Mouse (Mus musculus) forebrain, postnatal 0 days (tissue): Measurements from ENCODE around the gene Kcnc1. TPM values are rescaled to one million over a fixed set of nuclear protein-coding genes. Genes with fewer than 3 reads are reported as not detected.
A peak's percentile ranks its signal among the peaks of the same experiment; 100 is the strongest.

Source experiments
- ATAC-seq: fragments of 200-750 bp; cut with Nextera tagmentation; 2 replicates; pipeline ENCODE4 v1.8.0; 2017; ENCODE audit warnings: mild to moderate bottlenecking, moderate library complexity
- DNase-seq: peaks from one replicate; pipeline ENCODE4 v3.0.0-alpha.2; 2015
- H3K27ac ChIP-seq: fragments of 300-500 bp; sonication (generic); 2 replicates; pipeline ENCODE4 v1.5.1; 2014; ENCODE audit warnings: low read depth, mild to moderate bottlenecking, antibody characterized with exemption, low read length, moderate library complexity, mixed read lengths
- H3K27me3 ChIP-seq: fragments of 300-500 bp; sonication (generic); 2 replicates; pipeline ENCODE4 v1.6.1; 2014; ENCODE audit warnings: mild to moderate bottlenecking, low read length, mixed read lengths; ENCODE audit not compliant: insufficient read depth
- H3K36me3 ChIP-seq: fragments of 300-500 bp; sonication (generic); 2 replicates; pipeline ENCODE4 v1.6.1; 2014; ENCODE audit warnings: mild to moderate bottlenecking, moderate library complexity; ENCODE audit not compliant: insufficient read depth
- H3K4me1 ChIP-seq: fragments of 300-500 bp; sonication (generic); 2 replicates; pipeline ENCODE4 v1.6.1; 2014; ENCODE audit warnings: antibody characterized with exemption; ENCODE audit not compliant: insufficient read depth
- H3K4me2 ChIP-seq: fragments of 300-500 bp; sonication (generic); 2 replicates; pipeline ENCODE4 v1.6.1; 2014; ENCODE audit warnings: low read depth, mild to moderate bottlenecking, moderate library complexity
- H3K4me3 ChIP-seq: fragments of 300-500 bp; sonication (generic); 2 replicates; pipeline ENCODE4 v1.5.1; 2014; ENCODE audit warnings: low read depth, low read length, mixed read lengths
- H3K9ac ChIP-seq: fragments of 300-500 bp; sonication (generic); 2 replicates; pipeline ENCODE4 v1.6.1; 2014; ENCODE audit warnings: mild to moderate bottlenecking
- H3K9me3 ChIP-seq: fragments of 300-500 bp; sonication (generic); 2 replicates; pipeline ENCODE4 v1.6.1; 2016; ENCODE audit warnings: low read length
- CTCF ChIP-seq: sonication (generic); IDR thresholded peaks from 2 replicates; pipeline ENCODE4 v1.5.1; 2016; ENCODE audit warnings: antibody characterized with exemption, control low read depth, low read depth
- WGBS: fragments of 180-500 bp; shearing (Covaris S2); extraction: QIAGEN DNeasy Blood & Tissue Kit; methylation state at CpG from one replicate; pipeline ENCODE4 v1.1.7; 2014; 5-methylcytosine and 5-hydroxymethylcytosine counted together
- polyA plus RNA-seq: library from polyadenylated mRNA; unstranded; fragments of >200 nt; fragmentation: Nextera tagmentation; extraction: Ambion mirVana; gene quantifications from 2 replicates; pipeline ENCODE4 v1.2.1, GENCODE M21; 2015
- total RNA-seq: library from RNA; depleted of rRNA; stranded (reverse); fragments of >200 nt; gene quantifications from 2 replicates; pipeline ENCODE4 v1.2.3, GENCODE M21; 2014

The Kcnc1 gene
- total and polyA plus RNA-seq, 2 experiments from 2014 or later: 22.8 to 23.3 TPM

- Histone ChIP-seq H3K4me3 (no peak overlapping the region), H3K36me3 (peaks cover 15% of the 10 kb centered on the region), H3K27me3 (no peaks in the 10 kb centered on the region), H3K9ac (no peak overlapping the region), H3K27ac (no peak overlapping the region), H3K9me3 (no peaks in the 10 kb centered on the region), H3K4me1 (no peaks in the 10 kb centered on the region), H3K4me2 (no peak overlapping the region)
- TF ChIP-seq CTCF: no peak
- ATAC-seq (no peak), DNase-seq (no peak)
- 89% methylated on average over 5 of the region's 5 CpGs for WGBS
Observed at GRCm38 (mm10) chr7:46435833-46436232, 39.5 kb downstream of the Kcnc1 start.

GRCm38 (mm10) chr7:46438537-46439141 lies 42.3 kb downstream of the Kcnc1 start:
- H3K27ac ChIP-seq: 0 out of 2 replicates have a peak overlapping the region, but pooled peaks have one; percentile 40
- no peak overlapping the region for H3K9ac ChIP-seq
- no peak for TF ChIP-seq CTCF
- peak; percentile 21; the same call in 1 of the 2 replicates for ATAC-seq
- no peaks in the 10 kb centered on the region for H3K4me1 ChIP-seq
- 65% methylated on average over 9 of the region's 9 CpGs for WGBS
- no peaks in the 10 kb centered on the region for H3K9me3 ChIP-seq
- no peaks in the 10 kb centered on the region for H3K27me3 ChIP-seq
- peak; percentile 43 for DNase-seq
- peaks cover 6% of the 10 kb centered on the region; the same call in 1 of the 2 replicates for H3K36me3 ChIP-seq
- no peak overlapping the region for H3K4me3 ChIP-seq
- no peak overlapping the region for H3K4me2 ChIP-seq

DNA sequence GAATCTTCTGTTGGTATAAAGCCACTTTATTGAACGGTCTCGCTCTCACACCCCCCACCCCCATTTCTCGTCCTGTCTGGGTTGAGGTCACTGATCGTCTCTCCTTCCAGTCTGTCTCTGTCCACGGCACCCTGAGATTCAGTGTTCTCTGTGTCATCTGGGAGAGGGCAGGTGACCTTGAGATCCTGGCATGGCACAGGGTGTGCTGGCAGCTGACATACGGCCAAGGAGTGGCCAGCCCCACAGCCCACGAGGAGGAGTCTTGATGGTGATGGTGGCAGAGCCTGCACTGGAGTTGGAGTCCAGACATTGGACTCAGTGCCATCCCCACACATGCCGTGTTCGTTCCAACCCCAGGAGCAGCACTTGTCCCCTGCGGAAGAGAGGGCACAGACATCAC lies 46.9 kb downstream of the Kcnc1 start:
- no peak for TF ChIP-seq CTCF
- Histone ChIP-seq H3K27me3 (no peaks in the 10 kb centered on the region), H3K36me3 (no peaks in the 10 kb centered on the region; the same call in 1 of the 2 replicates), H3K4me3 (no peak overlapping the region), H3K4me1 (no peaks in the 10 kb centered on the region), H3K27ac (no peak overlapping the region), H3K9me3 (no peaks in the 10 kb centered on the region), H3K4me2 (no peak overlapping the region), H3K9ac (no peak overlapping the region)
- 87% methylated on average over 10 of the region's 10 CpGs for WGBS
- ATAC-seq: no peak
- no peak for DNase-seq

- no peak for ATAC-seq
- no peak for TF ChIP-seq CTCF
- no peaks in the 10 kb centered on the region for H3K9me3 ChIP-seq
Observed at GRCm38 (mm10) chr7:46445896-46446295, 49.6 kb downstream of the Kcnc1 start.

GRCm38 (mm10) chr7:46447473-46448165 lies 51.3 kb downstream of the Kcnc1 start:
- no peak overlapping the region for H3K9ac ChIP-seq
- H3K36me3 ChIP-seq: no peaks in the 10 kb centered on the region
- peak; percentile 36; the same call in 1 of the 2 replicates for ATAC-seq
- H3K27ac ChIP-seq: no peak overlapping the region
- H3K9me3 ChIP-seq: no peaks in the 10 kb centered on the region
- no peak for TF ChIP-seq CTCF
- H3K4me2 ChIP-seq: no peak overlapping the region
- DNase-seq: no peak
- H3K4me1 ChIP-seq: 0 out of 2 replicates have a peak, but pooled peaks cover 4% of the 10 kb centered on the region
- H3K27me3 ChIP-seq: no peaks in the 10 kb centered on the region
- WGBS: 43% methylated on average over 9 of the region's 9 CpGs
- no peak overlapping the region for H3K4me3 ChIP-seq

More at GRCm38 (mm10) chr7:46445896-46446295, 49.6 kb downstream of the Kcnc1 start:
- H3K9ac ChIP-seq: no peak overlapping the region
- no peak for DNase-seq
- no peak overlapping the region for H3K27ac ChIP-seq
- no peak overlapping the region for H3K4me2 ChIP-seq
- H3K36me3 ChIP-seq: no peaks in the 10 kb centered on the region
- no peak overlapping the region for H3K4me3 ChIP-seq
- H3K4me1 ChIP-seq: 0 out of 2 replicates have a peak, but pooled peaks cover 4% of the 10 kb centered on the region
- no peaks in the 10 kb centered on the region for H3K27me3 ChIP-seq
- 80% methylated on average over 6 of the region's 6 CpGs for WGBS

DNA sequence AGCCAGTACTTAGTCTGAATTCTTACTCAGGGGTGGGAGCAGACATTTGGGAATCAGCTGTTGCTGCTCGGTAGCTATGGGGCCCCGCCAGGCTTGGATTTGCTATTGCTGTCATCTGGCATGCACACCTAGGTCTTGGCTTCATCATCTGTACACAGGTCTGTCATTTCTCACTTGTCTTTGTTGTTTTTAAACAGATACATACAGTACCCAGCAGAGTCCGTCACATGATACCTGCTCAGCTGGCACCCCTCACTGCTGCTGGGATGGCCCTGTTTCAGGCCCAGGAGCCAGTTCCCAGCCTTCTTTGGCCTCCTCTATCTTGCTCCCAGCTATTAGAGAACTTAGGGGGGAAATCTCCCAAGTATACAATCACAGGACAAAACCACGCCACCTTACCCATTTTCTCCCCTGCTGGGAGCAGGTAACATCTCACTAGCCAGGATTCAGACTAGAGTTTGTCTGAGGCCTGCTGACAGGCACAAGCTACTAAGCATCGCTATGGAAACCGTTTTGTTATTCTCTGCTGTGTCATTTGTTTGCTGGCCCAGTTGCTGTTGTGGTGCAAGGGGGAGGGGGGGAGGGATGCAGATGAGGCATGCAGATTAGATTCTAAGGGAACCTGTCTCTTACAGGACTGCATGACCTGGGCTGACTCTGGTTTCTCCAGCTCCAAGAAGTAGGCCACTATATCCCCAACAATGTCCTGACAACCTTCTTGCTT lies 52.8 kb downstream of the Kcnc1 start:
- no peak overlapping the region for H3K9ac ChIP-seq

More for the DNA sequence above, 52.8 kb downstream of the Kcnc1 start:
- DNase-seq (peak; percentile 49), ATAC-seq (peak; percentile 67)
- Histone ChIP-seq H3K36me3 (no peaks in the 10 kb centered on the region), H3K27ac (no peak overlapping the region), H3K4me1 (peaks cover 10% of the 10 kb centered on the region), H3K4me3 (no peak overlapping the region), H3K9me3 (no peaks in the 10 kb centered on the region), H3K27me3 (no peaks in the 10 kb centered on the region), H3K4me2 (no peak overlapping the region)
- 31% methylated on average over 6 of the region's 6 CpGs for WGBS
- no peak for TF ChIP-seq CTCF
